Mouse (Mus musculus): ENCODE measurements around the gene Scamp3.

DNA sequence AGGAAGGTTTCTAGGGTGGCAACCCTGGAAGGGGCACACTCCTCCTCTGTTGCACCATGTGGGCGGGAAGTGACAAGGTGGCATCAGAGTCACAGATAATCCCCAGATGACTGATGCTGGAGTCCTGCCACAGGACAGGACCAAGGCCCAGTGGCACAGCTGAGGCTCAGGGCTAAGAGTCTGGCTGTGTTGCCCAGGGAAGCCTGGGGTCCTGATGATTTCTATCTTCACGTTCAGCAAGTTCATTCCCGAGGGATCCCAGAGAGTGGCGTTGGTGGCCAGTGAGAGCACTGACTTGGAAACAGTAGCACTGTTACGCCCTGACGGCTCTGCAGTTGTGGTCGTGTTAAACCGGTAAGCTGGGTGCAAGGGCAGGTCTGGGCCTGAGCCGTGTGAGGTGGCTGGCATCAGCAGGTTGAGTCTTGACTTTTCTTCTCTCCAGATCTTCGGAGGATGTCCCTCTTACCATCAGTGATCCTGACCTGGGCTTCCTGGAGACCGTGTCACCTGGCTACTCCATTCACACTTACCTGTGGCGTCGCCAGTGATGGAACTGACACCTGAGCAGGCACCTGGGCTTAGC lies 30.9 kb downstream of the Scamp3 start:
- TF ChIP-seq CTCF (IDR thresholded peaks at IDR 0.05; ENCODE audit: control insufficient read depth, insufficient read depth, low read length) = no peak
- TF ChIP-seq POLR2A (IDR thresholded peaks at IDR 0.05; ENCODE audit: borderline replicate concordance, control insufficient read depth, low read depth, low read length) = no peak
